Mouse (Mus musculus): Measurements from ENCODE around the gene Apold1. TPM values are rescaled to one million over a fixed set of nuclear protein-coding genes. Genes with fewer than 3 reads are reported as not detected.

Gene Apold1
- total and polyA plus RNA-seq, 3 experiments = 0.08 to 0.12 TPM; not detected in 1

GRCm38 (mm10) chr6:134948522-134949061, 32.9 kb upstream of the Apold1 start (continued):
- TF ChIP-seq MYC (IDR thresholded peaks at IDR 0.05; ENCODE audit: low read depth, low read length) (no peak), SIN3A (IDR thresholded peaks at IDR 0.05; ENCODE audit: low read length) (peak; percentile 43; the same call in 1 of the 2 replicates), GABPA (IDR thresholded peaks at IDR 0.05; ENCODE audit: low read depth, low read length) (no peak), MAFK (IDR thresholded peaks at IDR 0.05; ENCODE audit: borderline replicate concordance, low read depth, low read length) (no peak), CTCF (IDR thresholded peaks at IDR 0.05 in 2 of 3, conservative IDR thresholded peaks at IDR 0.05 in 1 of 3; ENCODE audit: control insufficient read depth in 1 of 3, insufficient read depth in 1 of 3, low read depth in 2 of 3, low read length in 3 of 3, poor library complexity in 1 of 3, severe bottlenecking in 1 of 3) (no peak), GATA1 (IDR thresholded peaks at IDR 0.05; ENCODE audit: low read depth, low read length) (peak; percentile 57; the same call in 1 of the 2 replicates), JUND (IDR thresholded peaks at IDR 0.05; ENCODE audit: low read depth, low read length) (no peak), MAX (IDR thresholded peaks at IDR 0.05; ENCODE audit: low read length) (no peak), CHD1 (IDR thresholded peaks at IDR 0.05; ENCODE audit: low read depth, low read length) (no peak), BHLHE40 (IDR thresholded peaks at IDR 0.05; ENCODE audit: borderline replicate concordance, low read depth, low read length) (no peak), RCOR1 (IDR thresholded peaks at IDR 0.05; ENCODE audit: low read depth, low read length) (no peak), EP300 (IDR thresholded peaks at IDR 0.05; ENCODE audit: low read depth in 1 of 2, low read length in 2 of 2) (peak; percentile 22 to 37; a peak in 2 of 4 replicates), KAT2A (conservative IDR thresholded peaks at IDR 0.05; ENCODE audit: low read depth, low read length) (no peak), ZNF384 (IDR thresholded peaks at IDR 0.05; ENCODE audit: low read depth, low read length) (peak; percentile 96), ZKSCAN1 (IDR thresholded peaks at IDR 0.05; ENCODE audit: low read depth, low read length) (no peak; the same call in 1 of the 2 replicates), UBTF (IDR thresholded peaks at IDR 0.05; ENCODE audit: borderline replicate concordance, insufficient read depth, low read depth, low read length) (no peak), ELF1 (IDR thresholded peaks at IDR 0.05; ENCODE audit: low read depth, low read length) (no peak), HCFC1 (IDR thresholded peaks at IDR 0.05; ENCODE audit: low read depth, low read length) (no peak), MAZ (IDR thresholded peaks at IDR 0.05; ENCODE audit: low read depth, low read length) (no peak)

- H3K27me3 ChIP-seq (ENCODE audit: control insufficient read depth in 1 of 2, insufficient read depth in 2 of 2, low read length in 2 of 2) = no peaks in the 10 kb centered on the region
- H3K27ac ChIP-seq (ENCODE audit: control insufficient read depth, low read depth, low read length) = peak overlapping the region; percentile 4
- H3K4me3 ChIP-seq (ENCODE audit: control insufficient read depth in 1 of 2, insufficient read depth in 1 of 2, low read depth in 2 of 2, low read length in 2 of 2) = no peak overlapping the region
- H3K9ac ChIP-seq (ENCODE audit: control insufficient read depth, low read depth, low read length, poor library complexity, severe bottlenecking) = no peak overlapping the region
- DNase-seq (ENCODE audit: low read depth, low spot score) = no peak
- no peaks in the 10 kb centered on the region for H3K79me2 ChIP-seq (ENCODE audit: control insufficient read depth, insufficient read depth, low read length, poor library complexity)
- H3K4me1 ChIP-seq (ENCODE audit: control insufficient read depth in 1 of 2, insufficient read depth in 2 of 2, low read length in 2 of 2) = peaks cover 14 to 39% of the 10 kb centered on the region in 2 experiments
- peaks cover 3 to 34% of the 10 kb centered on the region in 2 experiments; a peak in 3 of 4 replicates for H3K36me3 ChIP-seq (ENCODE audit: control insufficient read depth in 1 of 2, insufficient read depth in 2 of 2, low read length in 2 of 2)
- H3K9me3 ChIP-seq (replicated peaks; ENCODE audit: insufficient read depth, low read length) = no peaks in the 10 kb centered on the region
- TF ChIP-seq GABPA (IDR thresholded peaks at IDR 0.05; ENCODE audit: low read depth, low read length) (no peak), POLR2AphosphoS5 (IDR thresholded peaks at IDR 0.05; ENCODE audit: borderline replicate concordance, low read depth, low read length) (no peak), USF1 (IDR thresholded peaks at IDR 0.05; ENCODE audit: low read depth, low read length) (no peak), NRF1 (IDR thresholded peaks at IDR 0.05; ENCODE audit: insufficient read depth, low read depth, low read length, poor library complexity, severe bottlenecking) (no peak), ETS1 (IDR thresholded peaks at IDR 0.05; ENCODE audit: low read depth, low read length) (no peak), SMC3 (IDR thresholded peaks at IDR 0.05; ENCODE audit: low read depth, low read length) (no peak), ZMIZ1 (IDR thresholded peaks at IDR 0.05; ENCODE audit: low read depth, low read length) (no peak), TAL1 (IDR thresholded peaks at IDR 0.05; ENCODE audit: low read length) (no peak), KAT2A (conservative IDR thresholded peaks at IDR 0.05; ENCODE audit: low read depth, low read length) (no peak), MXI1 (IDR thresholded peaks at IDR 0.05; ENCODE audit: low read depth, low read length) (no peak), SIN3A (IDR thresholded peaks at IDR 0.05; ENCODE audit: low read length) (no peak), MEF2A (IDR thresholded peaks at IDR 0.05; ENCODE audit: extremely low read depth, insufficient replicate concordance, low read depth, low read length, poor library complexity, severe bottlenecking) (no peak), USF2 (IDR thresholded peaks at IDR 0.05; ENCODE audit: borderline replicate concordance in 1 of 2, insufficient read depth in 1 of 2, low read depth in 1 of 2, low read length in 2 of 2) (no peak), CTCF (IDR thresholded peaks at IDR 0.05 in 2 of 3, conservative IDR thresholded peaks at IDR 0.05 in 1 of 3; ENCODE audit: control insufficient read depth in 1 of 3, insufficient read depth in 1 of 3, low read depth in 2 of 3, low read length in 3 of 3, poor library complexity in 1 of 3, severe bottlenecking in 1 of 3) (no peak)
These were observed 32.3 kb upstream of the Apold1 start for GRCm38 (mm10) chr6:134949241-134949640.
